Mouse (Mus musculus) stomach, embryonic 14.5 days (tissue): ENCODE measurements around the gene Gm20509. TPM values are rescaled to one million over a fixed set of nuclear protein-coding genes. Genes with fewer than 3 reads are reported as not detected.
"Not testable (repeated sequence)": the region's sequence is repeated elsewhere in the genome, so short reads cannot be mapped to it uniquely, and the experiment has no call there.

Experiments
- ATAC-seq: fragments of 200-750 bp; cut with Nextera tagmentation; 2 replicates; pipeline ENCODE4 v1.8.0; 2017; ENCODE audit warnings: low read depth, moderate TSS enrichment; ENCODE audit not compliant: insufficient number of reproducible peaks, insufficient read depth, low FRiP score
- H3K27ac ChIP-seq: fragments of 300-500 bp; sonication (generic); 2 replicates; pipeline ENCODE4 v1.5.1; 2014; ENCODE audit warnings: mild to moderate bottlenecking, low read length, moderate library complexity, mixed read lengths
- H3K27me3 ChIP-seq: fragments of 300-500 bp; sonication (generic); 2 replicates; pipeline ENCODE4 v1.6.1; 2014; ENCODE audit warnings: low read length, control low read depth, mixed read lengths; ENCODE audit not compliant: control insufficient read depth, insufficient read depth
- H3K36me3 ChIP-seq: fragments of 300-500 bp; sonication (generic); 2 replicates; pipeline ENCODE4 v1.6.1; 2014; ENCODE audit warnings: mild to moderate bottlenecking, control low read depth, low read length, moderate library complexity, mixed read lengths; ENCODE audit not compliant: control insufficient read depth, insufficient read depth
- H3K4me1 ChIP-seq: fragments of 300-500 bp; sonication (generic); 2 replicates; pipeline ENCODE4 v1.6.1; 2014; ENCODE audit warnings: low read length, control low read depth, mixed read lengths; ENCODE audit not compliant: control insufficient read depth, insufficient read depth
- H3K4me2 ChIP-seq: fragments of 300-500 bp; sonication (generic); replicated peaks from 2 replicates; pipeline ENCODE4 v1.6.1; 2014; ENCODE audit warnings: low read depth, low read length, control low read depth
- H3K4me3 ChIP-seq: fragments of 300-500 bp; sonication (generic); 2 replicates; pipeline ENCODE4 v1.5.1; 2014; ENCODE audit warnings: low read depth, low read length, control low read depth
- H3K9ac ChIP-seq: fragments of 300-500 bp; sonication (generic); replicated peaks from 2 replicates; pipeline ENCODE4 v1.6.1; 2014; ENCODE audit warnings: low read depth, mild to moderate bottlenecking, control low read depth, low read length, moderate library complexity, mixed read lengths
- H3K9me3 ChIP-seq: fragments of 300-500 bp; sonication (generic); 2 replicates; pipeline ENCODE4 v1.6.1; 2016; ENCODE audit warnings: low read depth, low read length, control low read depth; ENCODE audit not compliant: control insufficient read depth
- WGBS: fragments of 180-500 bp; shearing (Covaris S2); extraction: QIAGEN DNeasy Blood & Tissue Kit; methylation state at CpG from one replicate; pipeline ENCODE4 v1.1.7; 2014; 5-methylcytosine and 5-hydroxymethylcytosine counted together
- polyA plus RNA-seq: library from polyadenylated mRNA; unstranded; fragments of >200 nt; fragmentation: Nextera tagmentation; extraction: Ambion mirVana; gene quantifications from 2 replicates; pipeline ENCODE4 v1.2.1, GENCODE M21; 2014

The Gm20509 gene
- polyA plus RNA-seq, 1 experiment from 2014 or later: not detected

DNA sequence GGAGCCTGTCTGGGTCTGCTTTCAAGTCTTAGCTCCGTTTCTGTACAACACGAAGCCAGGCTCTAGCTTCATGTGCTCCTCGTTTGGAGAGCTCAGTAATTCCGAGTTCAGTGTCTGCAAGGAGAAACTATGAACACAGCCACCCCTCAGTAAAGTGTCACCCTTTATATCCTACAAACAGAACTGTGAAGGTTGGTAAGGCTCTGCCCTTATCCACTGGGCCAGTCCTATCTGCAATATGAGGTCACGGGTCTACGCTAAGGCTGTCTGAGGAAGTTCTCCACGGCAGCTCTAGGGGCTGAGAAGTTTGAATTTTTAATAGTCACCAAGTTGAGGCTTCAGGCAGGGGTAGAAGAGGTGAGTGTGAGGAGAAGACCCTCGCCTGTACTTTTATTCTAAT lies 29.8 kb upstream of the Gm20509 start:
- H3K9me3 ChIP-seq: no peaks in the 10 kb centered on the region; the same call in 1 of the 2 replicates
- H3K27ac ChIP-seq: no peak overlapping the region
- no peaks in the 10 kb centered on the region for H3K36me3 ChIP-seq
- H3K4me3 ChIP-seq: no peak overlapping the region
- no peak overlapping the region for H3K4me2 ChIP-seq
- no peak overlapping the region for H3K9ac ChIP-seq
- H3K27me3 ChIP-seq: no peaks in the 10 kb centered on the region
- peaks cover 8% of the 10 kb centered on the region for H3K4me1 ChIP-seq
- 79% methylated on average over 8 of the region's 8 CpGs for WGBS
- ATAC-seq: no peak

DNA sequence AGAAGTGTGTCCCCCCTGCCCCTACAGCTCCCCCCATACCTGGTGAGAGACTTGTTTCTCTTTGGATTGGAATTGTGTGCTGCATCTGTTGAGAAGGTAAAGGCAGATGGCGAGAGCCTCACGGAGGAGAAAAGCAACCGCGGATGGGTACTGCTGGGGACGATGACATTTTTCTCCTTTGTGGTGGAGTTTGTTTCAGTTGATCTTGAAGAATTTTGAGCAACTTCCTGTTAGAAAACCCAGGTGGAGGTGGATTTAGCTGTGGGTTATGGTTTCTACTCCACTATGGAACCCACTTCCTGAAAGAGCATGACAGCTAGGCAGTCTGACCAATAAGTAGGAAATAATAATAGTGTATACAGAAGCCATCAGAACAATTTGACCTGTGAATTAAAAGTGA lies 29.1 kb upstream of the Gm20509 start:
- Histone ChIP-seq H3K4me2 (no peak overlapping the region), H3K4me3 (no peak overlapping the region), H3K27ac (no peak overlapping the region), H3K36me3 (no peaks in the 10 kb centered on the region), H3K4me1 (peaks cover 2% of the 10 kb centered on the region; the same call in 1 of the 2 replicates), H3K9me3 (no peaks in the 10 kb centered on the region; the same call in 1 of the 2 replicates), H3K9ac (no peak overlapping the region), H3K27me3 (no peaks in the 10 kb centered on the region)
- ATAC-seq: no peak
- whole genome bisulfite sequencing: 89% methylated on average over 5 of the region's 5 CpGs

DNA sequence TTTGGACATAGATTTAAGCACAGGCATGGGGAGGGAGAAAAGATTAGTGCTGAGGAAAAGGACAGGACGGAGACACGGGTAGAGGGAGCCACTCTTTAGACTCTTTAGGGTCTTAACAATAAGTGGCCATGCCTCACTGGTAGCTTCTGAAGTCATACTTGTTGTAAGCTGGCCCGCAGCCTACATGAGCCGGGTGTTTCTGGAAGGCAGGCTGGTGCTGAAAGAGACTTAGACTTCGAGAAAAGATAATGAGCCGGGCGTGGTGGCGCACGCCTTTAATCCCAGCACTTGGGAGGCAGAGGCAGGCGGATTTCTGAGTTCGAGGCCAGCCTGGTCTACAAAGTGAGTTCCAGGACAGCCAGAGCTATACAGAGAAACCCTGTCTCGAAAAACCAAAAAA lies 22.9 kb upstream of the Gm20509 start:
- H3K36me3 ChIP-seq, H3K27ac ChIP-seq, H3K4me3 ChIP-seq, H3K9me3 ChIP-seq, ATAC-seq, H3K27me3 ChIP-seq, H3K4me1 ChIP-seq, H3K4me2 ChIP-seq, H3K9ac ChIP-seq: not testable (repeated sequence)
- 82% methylated on average over 10 of the region's 12 CpGs for WGBS

DNA sequence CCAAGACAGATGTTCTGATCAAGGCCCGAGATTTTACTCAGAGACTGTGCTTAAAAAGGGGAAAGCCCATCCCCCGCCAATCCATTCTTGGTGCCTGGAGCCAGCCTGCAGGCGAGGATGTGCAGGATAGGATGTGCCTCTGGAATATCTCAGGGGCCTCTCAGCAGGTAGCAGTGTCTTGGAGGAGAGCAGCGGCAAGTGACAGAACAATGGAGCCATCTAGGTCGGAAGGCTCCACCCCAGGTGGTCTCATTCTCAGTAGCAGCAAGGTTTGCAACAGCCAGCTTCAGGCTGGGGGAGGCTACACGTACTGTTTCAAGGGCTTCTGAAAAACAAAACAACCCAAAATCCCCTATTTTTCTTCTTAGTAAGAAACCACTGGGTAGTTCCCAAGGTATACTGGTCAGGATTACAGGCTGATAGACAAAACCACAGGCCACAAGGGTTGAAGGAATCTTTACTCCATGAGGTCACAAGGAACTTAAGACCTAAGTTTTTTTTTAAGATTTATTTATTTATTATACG lies 22.4 kb upstream of the Gm20509 start:
- Histone ChIP-seq H3K4me3 (no peak overlapping the region), H3K4me1 (no peaks in the 10 kb centered on the region), H3K27ac (no peak overlapping the region), H3K9ac (no peak overlapping the region), H3K27me3 (no peaks in the 10 kb centered on the region), H3K36me3 (no peaks in the 10 kb centered on the region), H3K4me2 (no peak overlapping the region), H3K9me3 (no peaks in the 10 kb centered on the region)
- 58% methylated on average over 7 of the region's 7 CpGs for WGBS
- no peak for ATAC-seq

DNA sequence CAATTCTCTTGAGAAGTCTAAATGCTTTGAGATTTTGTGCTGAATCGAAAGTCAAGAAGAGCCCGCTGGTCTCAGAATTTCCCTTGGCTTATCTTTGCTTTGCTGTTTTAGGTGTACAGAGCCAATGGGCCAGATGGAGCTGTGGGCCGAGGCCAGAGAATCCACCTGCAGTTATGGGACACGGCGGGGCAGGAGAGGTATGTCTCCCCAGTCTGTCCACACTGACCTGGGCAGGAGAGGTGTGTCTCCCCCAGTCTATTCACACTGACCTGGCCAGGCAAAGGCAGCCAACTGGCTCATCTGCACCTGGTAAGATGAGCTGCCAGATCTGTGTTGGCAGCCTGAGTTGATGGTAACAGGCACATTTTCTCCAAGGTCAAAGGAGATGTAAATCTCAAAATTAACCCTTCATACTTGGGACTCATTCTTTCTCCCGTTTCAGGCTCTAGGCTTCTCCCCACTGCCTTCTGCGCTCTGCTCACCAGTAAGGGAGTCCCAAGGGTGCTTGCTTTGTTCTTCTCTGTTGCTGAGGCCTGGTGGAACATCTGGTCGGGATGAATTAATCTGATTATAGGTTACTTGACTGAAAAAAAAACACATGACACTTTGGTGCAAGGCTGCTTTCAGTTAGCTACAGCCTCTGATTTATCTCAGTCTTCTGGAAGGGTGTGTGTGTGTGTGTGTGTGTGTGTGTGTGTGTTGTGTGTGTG lies 19.8 kb upstream of the Gm20509 start:
- 75% methylated on average over 8 of the region's 8 CpGs for WGBS
- no peaks in the 10 kb centered on the region for H3K27me3 ChIP-seq
- no peaks in the 10 kb centered on the region for H3K36me3 ChIP-seq
- ATAC-seq: no peak
- H3K9ac ChIP-seq: no peak overlapping the region
- H3K9me3 ChIP-seq: no peaks in the 10 kb centered on the region
- no peak overlapping the region for H3K4me3 ChIP-seq
- H3K4me2 ChIP-seq: no peak overlapping the region
- H3K4me1 ChIP-seq: no peaks in the 10 kb centered on the region
- no peak overlapping the region for H3K27ac ChIP-seq

DNA sequence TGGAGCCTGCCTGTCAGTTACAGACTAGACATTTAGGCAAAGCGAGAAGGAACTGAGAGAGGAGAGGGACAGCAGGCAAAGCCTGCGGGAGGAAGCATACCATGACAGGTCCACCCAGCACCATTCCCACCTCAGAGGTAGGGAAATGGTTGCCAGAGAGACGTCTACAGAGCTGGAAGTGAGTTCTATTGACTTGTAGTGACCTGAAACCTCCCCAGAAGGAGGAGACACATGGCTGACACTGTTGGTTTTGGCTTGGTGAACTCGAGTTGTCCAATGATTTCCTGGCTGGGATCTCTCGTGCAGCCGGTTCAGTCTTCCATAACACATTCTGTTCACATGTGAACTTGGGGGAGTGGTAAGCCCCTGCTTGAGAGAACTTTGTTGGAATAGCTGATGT lies 18.3 kb upstream of the Gm20509 start:
- no peak overlapping the region for H3K4me3 ChIP-seq
- H3K27ac ChIP-seq: no peak overlapping the region
- H3K9ac ChIP-seq: no peak overlapping the region
- H3K27me3 ChIP-seq: no peaks in the 10 kb centered on the region
- no peaks in the 10 kb centered on the region for H3K36me3 ChIP-seq
- no peaks in the 10 kb centered on the region for H3K4me1 ChIP-seq
- 65% methylated on average over 6 of the region's 6 CpGs for WGBS
- no peak for ATAC-seq
- H3K4me2 ChIP-seq: no peak overlapping the region
- no peaks in the 10 kb centered on the region for H3K9me3 ChIP-seq

DNA sequence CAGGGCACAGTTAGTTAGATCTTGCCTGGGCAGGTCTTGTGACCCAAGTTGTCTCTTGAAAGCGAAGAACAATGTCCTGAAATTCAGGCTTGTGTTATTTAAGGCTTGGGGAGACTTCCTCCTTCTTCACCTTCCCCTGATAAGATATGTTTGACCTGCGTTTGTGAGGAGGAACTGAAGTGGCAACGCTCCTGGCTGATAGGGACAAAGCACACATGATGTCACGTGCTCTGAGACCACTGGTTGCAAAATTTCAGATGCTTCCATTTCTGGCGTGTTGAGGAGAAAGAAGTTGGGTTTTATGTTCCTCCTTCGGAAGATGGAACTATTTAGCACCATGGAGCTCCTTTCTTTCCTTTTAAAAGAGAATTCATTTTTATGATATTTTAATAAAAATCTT lies 16.4 kb upstream of the Gm20509 start:
- Histone ChIP-seq H3K36me3 (no peaks in the 10 kb centered on the region), H3K27ac (no peak overlapping the region)

DNA sequence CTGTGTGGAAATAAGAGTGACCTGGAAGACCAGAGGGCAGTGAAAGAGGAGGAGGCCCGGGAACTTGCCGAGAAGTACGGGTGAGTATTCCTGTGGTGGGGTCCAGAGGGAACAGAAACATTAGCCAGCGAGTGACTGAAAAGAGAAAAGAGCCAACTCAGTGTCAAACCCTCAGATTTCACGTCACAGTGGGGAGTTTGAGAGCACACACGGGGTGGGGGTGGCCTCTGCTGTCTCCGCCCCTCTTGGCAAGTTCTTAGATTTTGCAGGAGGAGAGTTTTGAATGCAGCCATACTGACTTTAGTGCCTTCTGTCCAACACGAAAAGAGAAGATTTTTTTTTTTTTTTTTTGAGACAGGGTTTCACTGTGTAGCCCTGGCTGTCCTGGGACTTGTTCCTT lies 15.1 kb upstream of the Gm20509 start:
- H3K4me1 ChIP-seq: no peaks in the 10 kb centered on the region
- no peak overlapping the region for H3K4me2 ChIP-seq
- no peaks in the 10 kb centered on the region for H3K36me3 ChIP-seq
- ATAC-seq: no peak
- H3K9ac ChIP-seq: no peak overlapping the region
- H3K9me3 ChIP-seq: no peaks in the 10 kb centered on the region
- no peak overlapping the region for H3K4me3 ChIP-seq
- 50% methylated on average over 8 of the region's 8 CpGs for WGBS
- no peak overlapping the region for H3K27ac ChIP-seq
- H3K27me3 ChIP-seq: no peaks in the 10 kb centered on the region

More for the DNA sequence above, 16.4 kb upstream of the Gm20509 start:
- Histone ChIP-seq H3K27me3 (no peaks in the 10 kb centered on the region), H3K4me1 (no peaks in the 10 kb centered on the region), H3K4me2 (no peak overlapping the region), H3K4me3 (no peak overlapping the region), H3K9ac (no peak overlapping the region), H3K9me3 (no peaks in the 10 kb centered on the region)
- ATAC-seq: no peak
- WGBS: 74% methylated on average over 6 of the region's 6 CpGs

DNA sequence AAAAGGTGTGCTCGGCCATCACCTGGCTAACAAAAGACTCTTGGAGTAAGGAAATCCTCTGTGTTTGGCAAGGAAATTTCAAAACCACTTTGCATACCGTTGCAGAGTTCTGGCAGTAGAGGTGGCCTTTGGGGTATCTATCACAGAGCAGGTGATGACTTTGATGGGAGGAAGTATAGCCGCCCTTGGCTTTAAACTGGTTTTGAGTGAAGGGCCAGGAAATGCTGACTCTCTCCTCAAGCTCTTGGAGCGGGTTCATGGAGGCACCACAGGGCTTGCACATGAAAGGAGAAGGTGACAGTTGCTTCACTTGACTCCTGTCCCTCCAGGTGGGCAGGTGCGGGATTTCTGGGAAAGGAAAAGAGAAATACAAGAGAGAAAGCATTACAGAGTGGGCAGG lies 14.7 kb upstream of the Gm20509 start:
- ATAC-seq: no peak
- no peaks in the 10 kb centered on the region for H3K27me3 ChIP-seq
- 70% methylated on average over 5 of the region's 5 CpGs for WGBS
- no peak overlapping the region for H3K4me2 ChIP-seq
- H3K27ac ChIP-seq: no peak overlapping the region
- H3K4me3 ChIP-seq: no peak overlapping the region
- no peaks in the 10 kb centered on the region for H3K36me3 ChIP-seq
- H3K4me1 ChIP-seq: no peaks in the 10 kb centered on the region
- H3K9ac ChIP-seq: no peak overlapping the region
- no peaks in the 10 kb centered on the region for H3K9me3 ChIP-seq
